Mouse (Mus musculus) stomach, embryonic 14.5 days (tissue): ENCODE data around the gene Olfr704. TPM values are rescaled to one million over a fixed set of nuclear protein-coding genes. Genes with fewer than 3 reads are reported as not detected.

Experiments used
- ATAC-seq: fragments of 200-750 bp; cut with Nextera tagmentation; 2 replicates; pipeline ENCODE4 v1.8.0; 2017; ENCODE audit warnings: low read depth, moderate TSS enrichment; ENCODE audit not compliant: insufficient number of reproducible peaks, insufficient read depth, low FRiP score
- H3K27ac ChIP-seq: fragments of 300-500 bp; sonication (generic); 2 replicates; pipeline ENCODE4 v1.5.1; 2014; ENCODE audit warnings: mild to moderate bottlenecking, low read length, moderate library complexity, mixed read lengths
- H3K27me3 ChIP-seq: fragments of 300-500 bp; sonication (generic); 2 replicates; pipeline ENCODE4 v1.6.1; 2014; ENCODE audit warnings: low read length, control low read depth, mixed read lengths; ENCODE audit not compliant: control insufficient read depth, insufficient read depth
- H3K36me3 ChIP-seq: fragments of 300-500 bp; sonication (generic); 2 replicates; pipeline ENCODE4 v1.6.1; 2014; ENCODE audit warnings: mild to moderate bottlenecking, control low read depth, low read length, moderate library complexity, mixed read lengths; ENCODE audit not compliant: control insufficient read depth, insufficient read depth
- H3K4me1 ChIP-seq: fragments of 300-500 bp; sonication (generic); 2 replicates; pipeline ENCODE4 v1.6.1; 2014; ENCODE audit warnings: low read length, control low read depth, mixed read lengths; ENCODE audit not compliant: control insufficient read depth, insufficient read depth
- H3K4me2 ChIP-seq: fragments of 300-500 bp; sonication (generic); replicated peaks from 2 replicates; pipeline ENCODE4 v1.6.1; 2014; ENCODE audit warnings: low read depth, low read length, control low read depth
- H3K4me3 ChIP-seq: fragments of 300-500 bp; sonication (generic); 2 replicates; pipeline ENCODE4 v1.5.1; 2014; ENCODE audit warnings: low read depth, low read length, control low read depth
- H3K9ac ChIP-seq: fragments of 300-500 bp; sonication (generic); replicated peaks from 2 replicates; pipeline ENCODE4 v1.6.1; 2014; ENCODE audit warnings: low read depth, mild to moderate bottlenecking, control low read depth, low read length, moderate library complexity, mixed read lengths
- H3K9me3 ChIP-seq: fragments of 300-500 bp; sonication (generic); 2 replicates; pipeline ENCODE4 v1.6.1; 2016; ENCODE audit warnings: low read depth, low read length, control low read depth; ENCODE audit not compliant: control insufficient read depth
- WGBS: fragments of 180-500 bp; shearing (Covaris S2); extraction: QIAGEN DNeasy Blood & Tissue Kit; methylation state at CpG from one replicate; pipeline ENCODE4 v1.1.7; 2014; 5-methylcytosine and 5-hydroxymethylcytosine counted together
- polyA plus RNA-seq: library from polyadenylated mRNA; unstranded; fragments of >200 nt; fragmentation: Nextera tagmentation; extraction: Ambion mirVana; gene quantifications from 2 replicates; pipeline ENCODE4 v1.2.1, GENCODE M21; 2014

Olfr704 gene
- polyA plus RNA-seq, 1 experiment from 2014 or later = not detected

GRCm38 (mm10) chr7:106907676-106908075, 44.7 kb downstream of the Olfr704 start, which contains the start of gene Olfr1532-ps1:
Gene Olfr1532-ps1 (plus strand): TSS chr7:106908001.
- no peak within 1 kb of the TSS for H3K4me2 ChIP-seq
- no peaks in the 10 kb centered on the region for H3K27me3 ChIP-seq
- H3K4me1 ChIP-seq = no peaks in the 10 kb centered on the region
- H3K27ac ChIP-seq = no peak within 1 kb of the TSS
- H3K9me3 ChIP-seq = no peaks in the 10 kb centered on the region
- no peaks in the 10 kb centered on the region for H3K36me3 ChIP-seq
- WGBS = 66% methylated on average over 2 of the region's 2 CpGs
- no peak within 1 kb of the TSS for H3K4me3 ChIP-seq
- no peak within 1 kb of the TSS for H3K9ac ChIP-seq
- ATAC-seq = no peak

Other genes starting within 250 kb of the Olfr704 start
- not detected in 2 replicates for gene Olfr693, start 182.6 kb upstream of the Olfr704 start, polyA plus RNA-seq
- not detected in 2 replicates for gene Olfr694, start 171.4 kb upstream of the Olfr704 start, polyA plus RNA-seq
- not detected in 2 replicates for gene Olfr695, start 146.8 kb upstream of the Olfr704 start, polyA plus RNA-seq
- gene Olfr697, start 120.7 kb upstream of the Olfr704 start, polyA plus RNA-seq = not detected in 2 replicates
- not detected in 2 replicates for gene Olfr698, start 107.8 kb upstream of the Olfr704 start, polyA plus RNA-seq
- gene Olfr699, start 70.0 kb upstream of the Olfr704 start, polyA plus RNA-seq = not detected in 2 replicates
- gene Olfr700, start 54.4 kb upstream of the Olfr704 start, polyA plus RNA-seq = not detected in 2 replicates
- not detected in 2 replicates for gene Olfr701, start 49.1 kb upstream of the Olfr704 start, polyA plus RNA-seq
- gene Olfr702, start 29.3 kb upstream of the Olfr704 start, polyA plus RNA-seq = not detected in 2 replicates
- not detected in 2 replicates for gene Olfr703, start 19.8 kb upstream of the Olfr704 start, polyA plus RNA-seq
- not detected in 2 replicates for gene Olfr705, start 13.7 kb downstream of the Olfr704 start, polyA plus RNA-seq
- gene Olfr706, start 25.0 kb downstream of the Olfr704 start, polyA plus RNA-seq = not detected in 2 replicates
- not detected in 2 replicates for gene Olfr707, start 38.1 kb downstream of the Olfr704 start, polyA plus RNA-seq
- gene Olfr1532-ps1, start 44.8 kb downstream of the Olfr704 start, polyA plus RNA-seq = not detected in 2 replicates
- gene Olfr709-ps1, start 69.0 kb downstream of the Olfr704 start, polyA plus RNA-seq = not detected in 2 replicates
- gene Olfr710, start 85.1 kb downstream of the Olfr704 start, polyA plus RNA-seq = not detected in 2 replicates
- not detected in 2 replicates for gene Olfr6, start 100.8 kb downstream of the Olfr704 start, polyA plus RNA-seq
- gene Olfr711, start 112.3 kb downstream of the Olfr704 start, polyA plus RNA-seq = not detected in 2 replicates
- gene Olfr2, start 142.9 kb downstream of the Olfr704 start, polyA plus RNA-seq = not detected in 2 replicates
- not detected in 2 replicates for gene Olfr713, start 168.0 kb downstream of the Olfr704 start, polyA plus RNA-seq
- not detected in 2 replicates for gene Olfr714, start 207.8 kb downstream of the Olfr704 start, polyA plus RNA-seq
- not detected in 2 replicates for gene Olfr17, start 230.0 kb downstream of the Olfr704 start, polyA plus RNA-seq
- gene Olfr715b, start 247.2 kb downstream of the Olfr704 start, polyA plus RNA-seq = not detected in 2 replicates